Mouse (Mus musculus) right cerebral cortex, postnatal 25 days (tissue): ENCODE data around the gene Sf3a2.
"Not testable (repeated sequence)": the region's sequence is repeated elsewhere in the genome, so short reads cannot be mapped to it uniquely, and the experiment has no call there.

Experiments used
- DNase-seq: peaks from one replicate; pipeline ENCODE4 v3.0.0; 2022

The Sf3a2 gene

GRCm38 (mm10) chr10:80805322-80805721 lies 7.3 kb downstream of the Sf3a2 start:
- DNase-seq: no peak

- peak; percentile 76 for DNase-seq
These were observed 7.9 kb downstream of the Sf3a2 start for GRCm38 (mm10) chr10:80805925-80806324.

GRCm38 (mm10) chr10:80806341-80807056 lies 8.5 kb downstream of the Sf3a2 start:
- DNase-seq: no peak

- peak; percentile 89 for DNase-seq
These were observed 9.1 kb downstream of the Sf3a2 start for GRCm38 (mm10) chr10:80807057-80807627.

GRCm38 (mm10) chr10:80808099-80808984 lies 10.3 kb downstream of the Sf3a2 start:
- DNase-seq: no peak

- DNase-seq: no peak
These were observed 11.1 kb downstream of the Sf3a2 start for GRCm38 (mm10) chr10:80808985-80809632.

- no peak for DNase-seq
These were observed 12.1 kb downstream of the Sf3a2 start for GRCm38 (mm10) chr10:80810084-80810483.

GRCm38 (mm10) chr10:80812391-80813041 lies 14.5 kb downstream of the Sf3a2 start:
- no peak for DNase-seq

- DNase-seq: no peak
These were observed 15.4 kb downstream of the Sf3a2 start, which contains the start of gene Jsrp1 for GRCm38 (mm10) chr10:80813366-80813765. Gene Jsrp1 (minus strand): TSS chr10:80813498.

GRCm38 (mm10) chr10:80814800-80815199 lies 16.8 kb downstream of the Sf3a2 start:
- DNase-seq: no peak

- DNase-seq: not testable (repeated sequence)
These were observed 18.3 kb downstream of the Sf3a2 start for GRCm38 (mm10) chr10:80816303-80816702.

- no peak for DNase-seq
These were observed 19.2 kb downstream of the Sf3a2 start for GRCm38 (mm10) chr10:80817164-80817563.

- not testable (repeated sequence) for DNase-seq
These were observed 20.0 kb downstream of the Sf3a2 start for GRCm38 (mm10) chr10:80817955-80818354.

GRCm38 (mm10) chr10:80818599-80819281 lies 20.7 kb downstream of the Sf3a2 start:
- no peak for DNase-seq

- no peak for DNase-seq
These were observed 21.4 kb downstream of the Sf3a2 start for GRCm38 (mm10) chr10:80819406-80819805.

GRCm38 (mm10) chr10:80821991-80822390 lies 24.0 kb downstream of the Sf3a2 start:
- no peak for DNase-seq

GRCm38 (mm10) chr10:80822528-80822927 lies 24.5 kb downstream of the Sf3a2 start:
- no peak for DNase-seq

- DNase-seq: no peak
These were observed 25.3 kb downstream of the Sf3a2 start for GRCm38 (mm10) chr10:80823316-80823715.

GRCm38 (mm10) chr10:80823847-80824643 lies 26.0 kb downstream of the Sf3a2 start:
- no peak for DNase-seq

GRCm38 (mm10) chr10:80824827-80825226 lies 26.8 kb downstream of the Sf3a2 start:
- DNase-seq: no peak
